Mouse (Mus musculus) gastrocnemius, postnatal 14 days (tissue): ENCODE measurements around the gene Lce1c. TPM values are rescaled to one million over a fixed set of nuclear protein-coding genes. Genes with fewer than 3 reads are reported as not detected.
"Not testable (repeated sequence)": the region's sequence is repeated elsewhere in the genome, so short reads cannot be mapped to it uniquely, and the experiment has no call there.

ENCODE experiments used
- DNase-seq: peaks from one replicate; pipeline ENCODE4 v3.0.0; 2021; ENCODE audit warnings: mixed read lengths
- intact Hi-C: fragments of 180-260 bp; cut with DNase I; formaldehyde crosslinking; loops from one replicate; pipeline ENCODE4 v1.15.1; 2025; ENCODE audit warnings: low total_unique reads
- long read RNA-seq, 2 experiments: library from polyadenylated mRNA; stranded (forward); transcript quantifications; one replicate each; pipeline ENCODE4 v2.0.0; 2021
- total RNA-seq, 2 experiments: library from RNA; stranded (reverse); gene quantifications; 2 replicates each; pipeline ENCODE4 v1.2.3; 2021

Gene Lce1c
- total RNA-seq = not detected
- long read RNA-seq, experiment 1 = 0 reads
- long read RNA-seq, experiment 2 = 0 reads

DNA sequence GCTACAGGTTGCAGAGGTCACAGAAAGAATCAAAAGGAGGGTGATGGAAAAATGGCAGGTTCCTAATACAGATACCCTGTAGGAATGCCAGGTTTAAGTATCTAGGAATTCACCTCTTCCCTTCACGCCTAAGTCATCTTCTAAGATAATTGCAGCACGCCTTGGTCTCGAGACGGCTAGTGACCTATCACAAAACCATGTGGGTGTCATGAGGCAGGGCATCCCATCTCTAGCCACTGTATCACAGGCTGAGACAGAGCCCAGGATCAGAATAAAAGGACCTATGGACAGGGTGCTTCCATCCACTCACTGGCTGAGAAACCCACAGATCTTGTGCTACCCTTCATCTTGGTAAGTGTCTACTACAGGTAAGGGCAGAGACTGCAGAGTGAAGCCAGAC lies at the start of gene Lce1c:
Gene Lce1c (plus strand): TSS at position 301 of the 400 bp plus-strand sequence.
- DNase-seq = no peak
- intact Hi-C loops = no loop called here

DNA sequence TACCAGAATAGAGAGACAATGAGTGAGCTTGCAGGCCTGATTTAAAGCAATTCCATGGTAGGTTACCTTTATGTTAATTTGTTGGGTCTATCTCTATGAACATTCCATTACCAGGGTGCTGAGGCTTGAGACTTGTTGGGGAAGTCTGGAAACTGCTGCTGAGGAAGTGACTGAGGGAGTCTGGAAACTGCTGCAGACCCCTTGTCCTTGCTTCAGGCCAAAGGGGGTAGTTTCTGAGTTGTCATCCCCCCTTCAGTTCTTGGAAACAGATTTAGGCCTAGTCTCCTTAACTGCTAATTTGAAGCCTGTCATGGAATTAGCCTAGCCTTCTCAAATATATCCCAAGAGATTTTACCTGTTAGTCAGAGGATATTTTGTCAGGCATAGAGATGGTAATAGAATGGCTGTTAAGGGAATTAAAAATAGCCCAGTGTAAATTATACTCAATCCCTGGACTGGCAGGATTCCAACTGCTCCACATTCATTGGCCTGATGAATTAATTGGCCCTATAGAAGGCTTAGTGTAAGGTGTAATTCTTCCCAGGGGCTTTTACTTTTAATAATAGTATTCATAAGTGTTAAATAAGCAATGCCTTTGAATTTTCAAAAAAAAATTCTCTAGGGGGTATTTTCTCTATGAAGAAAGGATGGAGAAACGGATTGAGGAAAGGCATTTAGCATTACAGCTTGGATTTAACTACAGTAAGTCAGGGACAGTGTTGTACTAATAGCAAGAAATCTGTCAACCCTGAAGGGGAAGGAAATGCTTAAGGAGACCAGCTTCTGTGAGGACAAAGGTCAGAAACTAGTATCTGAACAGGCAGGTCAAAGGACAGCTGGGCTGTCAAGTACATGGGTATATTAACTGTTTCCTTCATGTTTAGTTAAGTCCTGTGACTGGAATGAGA lies 41.0 kb upstream of the Lce1c start:
- intact Hi-C loops = no loop called here
- no peak for DNase-seq

DNA sequence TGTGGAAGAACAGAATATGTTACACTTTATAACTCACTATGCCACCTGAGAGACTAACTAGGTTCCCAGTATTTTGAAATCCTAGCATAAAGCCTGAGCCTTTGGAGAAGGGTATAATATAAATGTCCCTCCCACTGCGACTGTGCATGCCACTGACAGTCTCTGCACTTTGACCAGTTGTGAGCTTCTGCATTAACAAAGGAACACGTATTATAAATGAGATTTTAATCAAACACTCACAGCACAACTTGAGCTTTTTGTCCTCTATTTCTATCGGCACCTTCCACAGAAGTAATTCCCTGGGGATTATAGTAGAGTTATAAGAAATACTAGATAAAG lies 40.4 kb upstream of the Lce1c start:
- intact Hi-C loops = no loop called here
- no peak for DNase-seq

DNA sequence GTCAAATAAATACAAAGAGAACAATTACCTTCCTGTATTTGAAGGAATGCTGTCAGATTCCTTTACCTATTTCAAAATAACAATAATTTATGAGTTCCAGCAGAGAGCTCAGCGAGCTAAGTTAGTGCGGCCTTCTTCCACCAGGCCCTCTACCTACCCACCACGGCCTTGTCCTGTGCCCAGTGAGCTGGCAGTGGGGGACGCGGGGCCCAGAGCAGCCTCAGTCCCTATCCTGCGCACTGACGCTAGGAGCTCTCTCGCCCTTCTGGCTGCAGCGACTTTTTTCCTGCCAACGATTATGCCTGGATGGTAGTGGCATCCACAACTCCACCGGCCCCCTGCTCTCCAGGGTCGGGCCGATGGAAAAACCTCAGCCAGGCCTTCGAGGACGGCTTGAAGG lies 39.2 kb upstream of the Lce1c start:
- intact Hi-C loops = no loop called here

DNA sequence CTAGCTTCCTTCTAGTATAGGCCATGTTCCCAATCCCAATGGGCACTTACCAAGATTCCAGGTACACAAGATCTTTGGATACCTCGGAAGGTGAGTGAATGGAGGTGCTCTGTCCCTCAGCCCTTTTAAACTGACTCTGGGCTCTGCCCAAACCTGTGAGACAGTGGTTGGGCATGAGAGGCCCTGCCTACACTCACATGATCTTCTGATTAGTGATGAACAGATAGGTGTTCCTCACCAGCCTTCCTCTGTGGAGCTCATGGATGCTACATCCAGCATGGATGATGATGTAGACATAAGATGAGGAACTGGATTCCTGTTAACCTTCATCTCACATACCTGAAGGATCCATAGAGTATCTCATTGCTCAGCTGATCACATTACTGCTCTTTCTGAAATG lies 30.8 kb upstream of the Lce1c start, which contains the start of gene Lce1a1:
Gene Lce1a1 (minus strand): TSS at position 101 of the 400 bp plus-strand sequence.
- intact Hi-C loops = no loop called here
- DNase-seq = no peak

More for the DNA sequence above, 39.2 kb upstream of the Lce1c start:
- DNase-seq = no peak

DNA sequence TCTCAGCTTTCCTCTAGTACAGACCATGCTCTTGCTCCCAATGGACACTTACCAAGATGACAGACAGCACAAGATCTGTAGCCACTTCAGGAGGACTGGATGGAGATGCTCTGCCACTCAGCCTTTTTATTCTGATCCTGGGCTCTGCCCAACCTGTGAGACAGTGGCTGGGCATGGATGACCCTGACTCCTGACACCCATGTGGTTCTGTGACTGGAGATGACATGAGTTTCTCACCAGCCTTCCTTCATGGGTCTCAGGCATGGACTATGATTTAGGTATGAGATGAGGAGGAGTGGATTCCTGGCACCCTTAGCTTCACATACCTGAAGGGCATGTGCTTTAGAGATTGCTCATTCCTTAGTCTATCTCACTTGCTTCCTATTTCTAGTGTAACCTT lies 22.2 kb upstream of the Lce1c start, which contains the start of gene Lce1b:
Gene Lce1b (minus strand): TSS at position 101 of the 400 bp plus-strand sequence.
- intact Hi-C loops = no loop called here
- DNase-seq = no peak

DNA sequence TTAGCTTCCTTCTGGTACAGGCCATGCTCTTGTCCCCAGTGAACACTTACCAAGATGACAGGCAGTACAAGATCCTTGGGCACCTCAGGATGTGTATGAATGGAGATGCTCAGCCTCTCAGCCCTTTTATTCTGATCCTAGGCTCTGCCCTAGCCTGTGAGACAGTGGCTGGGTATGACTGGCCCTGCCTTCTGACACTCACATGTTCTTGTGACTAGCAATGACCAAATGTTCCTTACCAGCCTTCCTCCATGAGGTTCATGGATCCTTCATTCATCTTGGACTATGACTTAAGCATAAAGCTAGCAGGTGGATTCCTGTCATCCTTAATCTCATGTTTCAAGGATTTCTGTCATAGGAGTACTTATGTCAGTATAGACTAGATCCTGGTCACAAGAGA lies 8.8 kb upstream of the Lce1c start, which contains the start of gene Lce1a2:
Gene Lce1a2 (minus strand): TSS at position 101 of the 400 bp plus-strand sequence.
- no peak for DNase-seq
- intact Hi-C loops = no loop called here

DNA sequence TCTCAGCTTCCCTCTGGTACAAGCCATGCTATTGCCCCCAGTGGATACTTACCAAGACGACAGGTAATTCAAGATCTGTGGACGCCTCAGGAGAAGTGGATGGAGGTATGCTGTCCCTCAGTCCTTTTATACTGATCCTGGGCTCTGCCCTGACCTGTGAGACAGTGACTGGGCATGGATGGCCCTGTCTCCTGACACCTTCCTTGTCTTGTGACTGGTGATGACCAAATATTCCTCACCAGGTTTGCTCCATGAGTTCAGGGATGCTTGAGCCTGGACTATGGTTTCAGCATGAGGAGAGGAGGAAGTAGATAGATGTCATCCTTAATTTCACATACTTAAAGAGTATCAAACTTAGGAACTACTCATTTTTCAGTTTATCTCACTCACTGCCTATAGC lies 8.1 kb downstream of the Lce1c start, which contains the start of gene Lce1d:
Gene Lce1d (minus strand): TSS at position 101 of the 400 bp plus-strand sequence.
- no peak for DNase-seq
- intact Hi-C loops = no loop called here

DNA sequence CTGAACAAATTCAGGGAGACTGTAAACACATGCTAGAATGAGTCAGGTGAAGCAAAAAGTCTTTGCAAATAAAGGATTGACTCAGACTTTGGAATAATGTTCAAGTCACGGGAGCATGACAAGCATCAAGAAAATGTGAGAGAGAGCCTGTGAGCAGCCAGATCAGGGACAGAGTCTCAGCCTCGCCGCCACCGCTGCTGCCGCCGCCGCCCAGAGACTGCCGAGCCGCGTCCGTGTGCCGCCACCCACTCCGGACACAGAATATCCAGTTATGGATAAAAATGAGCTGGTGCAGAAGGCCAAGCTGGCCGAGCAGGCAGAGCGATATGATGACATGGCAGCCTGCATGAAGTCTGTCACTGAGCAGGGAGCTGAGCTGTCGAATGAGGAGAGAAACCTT lies 10.1 kb downstream of the Lce1c start:
- DNase-seq, intact Hi-C loops: not testable (repeated sequence)

DNA sequence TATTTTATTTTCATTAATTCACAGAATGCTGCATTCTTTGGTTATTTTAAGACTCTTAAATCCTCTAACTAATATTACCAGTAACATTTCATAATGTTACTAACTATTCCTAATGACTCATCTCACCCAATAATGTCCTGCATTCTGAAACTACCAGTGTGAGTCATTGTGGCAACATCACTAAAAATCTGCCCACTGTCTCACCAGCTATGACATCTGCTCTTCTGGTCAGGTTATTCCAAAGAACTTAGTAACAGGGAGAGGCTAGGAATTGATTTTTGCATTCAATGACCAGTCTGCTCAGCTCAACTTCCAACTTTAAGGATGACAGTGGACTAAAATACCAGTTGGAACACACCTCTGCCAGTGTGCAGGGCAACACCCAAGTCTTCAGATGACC lies 12.6 kb downstream of the Lce1c start:
- intact Hi-C loops = no loop called here
- DNase-seq = no peak

DNA sequence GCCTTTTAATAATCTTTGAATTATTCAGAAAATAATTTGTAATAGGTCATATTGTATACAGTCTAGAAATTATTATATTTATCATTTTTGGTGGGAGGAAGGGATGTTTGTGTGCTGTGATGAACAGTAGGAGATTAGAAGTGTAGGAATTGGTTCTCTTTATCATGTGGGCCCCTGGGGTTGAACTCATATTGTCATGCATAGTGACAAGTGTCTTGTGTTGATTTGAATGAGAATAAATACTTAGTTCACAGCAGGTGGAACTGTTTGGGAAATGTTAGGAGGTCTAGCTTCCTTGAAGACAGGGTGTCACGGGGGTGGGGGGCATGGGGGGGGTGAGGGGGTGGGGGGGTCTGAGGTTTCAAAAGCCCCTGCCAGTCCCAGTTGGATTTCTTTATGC lies 15.6 kb downstream of the Lce1c start:
- DNase-seq = no peak
- intact Hi-C loops = no loop called here

DNA sequence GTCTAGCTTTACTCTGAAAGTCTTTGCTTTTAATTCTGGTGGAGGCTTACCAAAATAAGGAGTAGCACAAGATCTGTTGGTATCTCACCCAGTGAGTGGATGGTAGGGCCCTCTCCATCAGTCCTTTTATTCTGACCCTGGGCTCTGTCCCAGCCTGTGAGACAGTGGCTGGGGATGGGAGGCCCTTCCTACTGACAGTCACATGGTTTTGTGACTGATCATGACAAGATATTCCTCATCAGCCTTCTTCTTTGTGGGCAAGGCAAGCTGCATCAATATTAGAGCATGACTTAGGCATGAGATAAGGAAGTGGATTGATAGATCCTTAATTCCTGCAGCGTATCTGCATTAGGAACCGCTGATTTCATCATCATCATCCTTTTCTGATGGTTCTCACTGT lies 29.9 kb downstream of the Lce1c start, which contains the start of gene Lce1e:
Gene Lce1e (minus strand): TSS at position 101 of the 400 bp plus-strand sequence.
- intact Hi-C loops = no loop called here
- no peak for DNase-seq

DNA sequence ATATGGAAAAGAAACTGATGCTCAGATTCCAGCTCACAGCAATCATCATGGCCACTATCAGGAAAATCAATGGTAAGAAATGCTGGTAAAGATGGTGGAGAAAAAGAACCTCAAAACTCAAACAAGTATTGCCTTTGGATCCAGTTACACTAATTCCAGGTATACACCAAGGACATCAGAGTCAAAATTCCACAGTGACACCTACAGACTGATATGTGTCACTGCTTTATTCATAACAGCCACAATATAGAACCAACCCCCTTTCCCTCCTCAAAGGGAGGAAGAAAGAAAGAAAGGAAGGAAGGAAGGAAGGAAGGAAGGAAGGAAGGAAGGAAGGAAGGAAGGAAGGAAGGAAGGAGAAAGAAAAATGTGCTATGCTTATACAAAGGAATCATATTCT lies 36.1 kb downstream of the Lce1c start:
- intact Hi-C loops = loop anchor here (2.0 kb wide), 1 partner anchor 18 kb away; no protein-coding TSS in a partner anchor
- DNase-seq = no peak

DNA sequence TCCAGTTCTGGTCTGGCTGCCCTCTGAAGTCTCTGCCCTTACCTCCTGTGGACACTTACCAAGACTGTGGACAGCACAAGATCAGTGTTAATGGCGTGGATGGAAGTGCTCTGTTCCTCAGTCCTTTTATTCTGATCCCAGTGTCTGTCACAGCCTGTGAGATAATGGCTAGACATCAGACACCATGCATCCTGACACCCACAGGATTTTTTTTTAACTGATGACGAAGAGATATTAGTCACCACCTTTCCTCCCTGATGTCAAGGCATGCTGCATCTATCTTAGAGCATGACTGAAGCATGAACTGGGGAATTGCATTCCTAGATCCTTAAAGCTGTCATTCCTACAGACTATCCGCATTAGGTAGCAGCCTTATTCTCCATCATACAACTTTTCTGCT lies 41.2 kb downstream of the Lce1c start, which contains the start of gene Lce1f:
Gene Lce1f (minus strand): TSS at position 101 of the 400 bp plus-strand sequence.
- intact Hi-C loops = no loop called here
- DNase-seq = no peak

DNA sequence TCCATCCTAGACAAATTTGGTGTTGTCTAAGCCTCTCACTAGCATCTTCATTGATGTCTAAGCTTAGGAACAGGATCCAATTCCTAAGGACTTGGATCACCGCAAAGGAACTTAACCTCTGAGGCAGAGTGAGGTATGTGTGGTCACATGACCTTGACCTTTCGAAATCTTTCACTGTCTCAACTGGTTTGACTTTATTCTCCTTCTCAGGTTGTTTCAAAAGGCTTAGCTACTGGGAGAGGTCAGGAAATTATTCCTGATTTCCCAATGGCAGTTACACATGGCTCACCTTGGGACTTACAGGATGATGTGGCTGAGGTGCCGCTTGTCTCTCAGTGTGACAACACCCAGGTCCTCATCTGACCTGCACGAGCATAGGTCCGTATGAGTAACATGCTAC lies 43.6 kb downstream of the Lce1c start:
- no peak for DNase-seq
- intact Hi-C loops = no loop called here

Other genes with a start within 250 kb of the Lce1c start
- 1 to 10 TPM; 2.7 to 3.8 TPM for gene Gm9774, start 249.8 kb upstream of the Lce1c start, total RNA-seq
- gene Sprr2k, start 246.7 kb upstream of the Lce1c start, total RNA-seq = not detected
- gene Sprr1b, start 240.5 kb upstream of the Lce1c start, total RNA-seq = not detected
- not detected for gene Sprr3, start 220.5 kb upstream of the Lce1c start, total RNA-seq
- not detected for gene Sprr1a, start 193.4 kb upstream of the Lce1c start, total RNA-seq
- not detected for gene Sprr4, start 178.8 kb upstream of the Lce1c start, total RNA-seq
- gene 2310046K23Rik, start 144.7 kb upstream of the Lce1c start, total RNA-seq = not detected
- not detected for gene Ivl, start 105.5 kb upstream of the Lce1c start, total RNA-seq
- not detected for gene Smcp, start 90.2 kb upstream of the Lce1c start, total RNA-seq
- gene 2210017I01Rik, start 71.8 kb upstream of the Lce1c start, total RNA-seq = not detected
- not detected for gene Lce6a, start 57.6 kb upstream of the Lce1c start, total RNA-seq
- not detected for gene Lce1a1, start 30.9 kb upstream of the Lce1c start, total RNA-seq
- not detected for gene Lce1b, start 22.3 kb upstream of the Lce1c start, total RNA-seq
- not detected for gene Lce1a2, start 8.9 kb upstream of the Lce1c start, total RNA-seq
- gene Lce1d, start 8.0 kb downstream of the Lce1c start, total RNA-seq = not detected
- not detected for gene Lce1e, start 29.8 kb downstream of the Lce1c start, total RNA-seq
- gene Lce1f, start 41.1 kb downstream of the Lce1c start, total RNA-seq = not detected
- gene Gm38119, start 59.8 kb downstream of the Lce1c start, total RNA-seq = not detected
- gene Lce1g, start 73.1 kb downstream of the Lce1c start, total RNA-seq = not detected
- gene Lce1h, start 85.8 kb downstream of the Lce1c start, total RNA-seq = not detected
- gene Lce1i, start 99.7 kb downstream of the Lce1c start, total RNA-seq = not detected
- gene Lce1j, start 111.3 kb downstream of the Lce1c start, total RNA-seq = not detected
- gene Lce1k, start 128.6 kb downstream of the Lce1c start, total RNA-seq = not detected
- gene Kprp, start 148.0 kb downstream of the Lce1c start, total RNA-seq = not detected
- not detected for gene Lce1l, start 172.0 kb downstream of the Lce1c start, total RNA-seq
- gene 2310050C09Rik, start 191.0 kb downstream of the Lce1c start, total RNA-seq = not detected
- gene Lce3a, start 247.0 kb downstream of the Lce1c start, total RNA-seq = not detected